Mouse (Mus musculus) kidney, embryonic 14.5 days (tissue): ENCODE results near the gene Lrrc49. TPM values are rescaled to one million over a fixed set of nuclear protein-coding genes. Genes with fewer than 3 reads are reported as not detected.

ENCODE experiments used
- ATAC-seq: fragments of 200-750 bp; cut with Nextera tagmentation; 2 replicates; pipeline ENCODE4 v1.8.0; 2017; ENCODE audit warnings: moderate number of reproducible peaks, mild to moderate bottlenecking, moderate TSS enrichment, moderate library complexity; ENCODE audit not compliant: low FRiP score, low TSS enrichment
- H3K27ac ChIP-seq: fragments of 300-500 bp; sonication (generic); 2 replicates; pipeline ENCODE4 v1.5.1; 2014; ENCODE audit warnings: low read depth, mild to moderate bottlenecking, low read length, moderate library complexity, mixed read lengths
- H3K27me3 ChIP-seq: fragments of 300-500 bp; sonication (generic); 2 replicates; pipeline ENCODE4 v1.6.1; 2014; ENCODE audit warnings: mild to moderate bottlenecking, low read length; ENCODE audit not compliant: control insufficient read depth, insufficient read depth
- H3K36me3 ChIP-seq: fragments of 300-500 bp; sonication (generic); 2 replicates; pipeline ENCODE4 v1.6.1; 2014; ENCODE audit warnings: low read length, mixed read lengths; ENCODE audit not compliant: control insufficient read depth, insufficient read depth
- H3K4me1 ChIP-seq: fragments of 300-500 bp; sonication (generic); 2 replicates; pipeline ENCODE4 v1.6.1; 2014; ENCODE audit warnings: low read length, mixed read lengths; ENCODE audit not compliant: control insufficient read depth, insufficient read depth
- H3K4me2 ChIP-seq: fragments of 300-500 bp; sonication (generic); replicated peaks from 2 replicates; pipeline ENCODE4 v1.6.1; 2014; ENCODE audit warnings: low read depth, mild to moderate bottlenecking, low read length
- H3K4me3 ChIP-seq: fragments of 300-500 bp; sonication (generic); 2 replicates; pipeline ENCODE4 v1.5.1; 2014; ENCODE audit warnings: mild to moderate bottlenecking, low read length
- H3K9ac ChIP-seq: fragments of 300-500 bp; sonication (generic); 2 replicates; pipeline ENCODE4 v1.6.1; 2014; ENCODE audit warnings: low read depth, mild to moderate bottlenecking, low read length, moderate library complexity
- H3K9me3 ChIP-seq: fragments of 300-500 bp; sonication (generic); 2 replicates; pipeline ENCODE4 v1.6.1; 2016; ENCODE audit warnings: low read length; ENCODE audit not compliant: control insufficient read depth
- WGBS: fragments of 180-500 bp; shearing (Covaris S2); extraction: QIAGEN DNeasy Blood & Tissue Kit; methylation state at CpG from one replicate; pipeline ENCODE4 v1.1.7; 2014; 5-methylcytosine and 5-hydroxymethylcytosine counted together
- polyA plus RNA-seq: library from polyadenylated mRNA; unstranded; fragments of >200 nt; fragmentation: Nextera tagmentation; extraction: Ambion mirVana; gene quantifications from 2 replicates; pipeline ENCODE4 v1.2.1, GENCODE M21; 2014

Gene Lrrc49
- polyA plus RNA-seq, 1 experiment from 2014 or later: 20.9 TPM

DNA sequence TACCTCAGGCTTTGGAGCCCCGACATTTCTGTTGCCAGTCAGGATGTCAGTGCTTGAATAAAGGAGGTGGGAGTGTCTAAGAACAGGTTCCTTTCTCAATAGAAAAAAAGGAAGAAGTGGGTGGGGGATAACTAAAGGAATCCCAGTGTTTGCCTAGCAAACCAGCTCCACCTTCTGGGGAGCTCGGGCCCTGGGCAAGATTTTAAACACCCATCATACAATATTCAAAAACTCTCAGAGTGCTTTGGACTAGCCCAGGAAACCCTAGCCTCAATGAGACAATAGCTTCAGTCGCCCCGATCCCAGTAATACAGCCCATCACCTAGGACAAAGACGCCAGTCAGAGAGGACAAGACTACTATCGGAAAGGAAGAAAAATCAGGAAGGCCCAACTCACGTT lies 543 bp downstream of the Lrrc49 start:
- Histone ChIP-seq H3K27me3 (no peaks in the 10 kb centered on the region), H3K4me3 (peak overlapping the region; percentile 57), H3K4me1 (0 out of 2 replicates have a peak, but pooled peaks cover 2% of the 10 kb centered on the region), H3K9me3 (no peaks in the 10 kb centered on the region), H3K4me2 (peak overlapping the region; percentile 52), H3K27ac (peak overlapping the region; percentile 71; the same call in 1 of the 2 replicates), H3K36me3 (no peaks in the 10 kb centered on the region; the same call in 1 of the 2 replicates), H3K9ac (peak overlapping the region; percentile 44)
- under 1% methylated on average over 7 of the region's 7 CpGs for WGBS
- peak; percentile 60 for ATAC-seq

GRCm38 (mm10) chr9:60682753-60683152 lies 5.2 kb downstream of the Lrrc49 start:
- H3K4me3 ChIP-seq: no peak overlapping the region
- H3K9ac ChIP-seq: no peak overlapping the region
- no peaks in the 10 kb centered on the region for H3K27me3 ChIP-seq
- peaks cover 12% of the 10 kb centered on the region; the same call in 1 of the 2 replicates for H3K36me3 ChIP-seq
- H3K9me3 ChIP-seq: no peaks in the 10 kb centered on the region
- no peak for ATAC-seq
- H3K27ac ChIP-seq: no peak overlapping the region
- H3K4me2 ChIP-seq: no peak overlapping the region
- 96% methylated on average over 4 of the region's 4 CpGs for WGBS
- H3K4me1 ChIP-seq: 0 out of 2 replicates have a peak, but pooled peaks cover 2% of the 10 kb centered on the region

- Histone ChIP-seq H3K4me3 (no peak overlapping the region), H3K9me3 (no peaks in the 10 kb centered on the region), H3K36me3 (peaks cover 17% of the 10 kb centered on the region; the same call in 1 of the 2 replicates), H3K9ac (no peak overlapping the region), H3K4me2 (no peak overlapping the region), H3K4me1 (no peaks in the 10 kb centered on the region), H3K27me3 (no peaks in the 10 kb centered on the region), H3K27ac (no peak overlapping the region)
- no peak for ATAC-seq
- 96% methylated on average over 3 of the region's 3 CpGs for WGBS
These were observed 7.0 kb downstream of the Lrrc49 start for GRCm38 (mm10) chr9:60681005-60681404.

GRCm38 (mm10) chr9:60678913-60679312 lies 9.0 kb downstream of the Lrrc49 start:
- Histone ChIP-seq H3K27ac (no peak overlapping the region), H3K4me1 (no peaks in the 10 kb centered on the region), H3K36me3 (peaks cover 21% of the 10 kb centered on the region; the same call in 1 of the 2 replicates), H3K27me3 (no peaks in the 10 kb centered on the region), H3K9ac (no peak overlapping the region), H3K9me3 (no peaks in the 10 kb centered on the region), H3K4me2 (no peak overlapping the region), H3K4me3 (no peak overlapping the region)
- ATAC-seq: no peak
- 25% methylated on average over 5 of the region's 5 CpGs for WGBS

GRCm38 (mm10) chr9:60676429-60676828 lies 11.5 kb downstream of the Lrrc49 start:
- no peak overlapping the region for H3K4me3 ChIP-seq
- H3K9ac ChIP-seq: no peak overlapping the region
- H3K27ac ChIP-seq: no peak overlapping the region
- ATAC-seq: no peak
- H3K27me3 ChIP-seq: no peaks in the 10 kb centered on the region
- H3K4me2 ChIP-seq: no peak overlapping the region
- peaks cover 21% of the 10 kb centered on the region; the same call in 1 of the 2 replicates for H3K36me3 ChIP-seq
- H3K4me1 ChIP-seq: no peaks in the 10 kb centered on the region
- 94% methylated on average over 4 of the region's 4 CpGs for WGBS
- no peaks in the 10 kb centered on the region for H3K9me3 ChIP-seq

- Histone ChIP-seq H3K9ac (no peak overlapping the region), H3K9me3 (no peaks in the 10 kb centered on the region), H3K27me3 (no peaks in the 10 kb centered on the region), H3K36me3 (peaks cover 14% of the 10 kb centered on the region; the same call in 1 of the 2 replicates), H3K4me1 (no peaks in the 10 kb centered on the region), H3K4me2 (no peak overlapping the region), H3K27ac (no peak overlapping the region), H3K4me3 (no peak overlapping the region)
- ATAC-seq: no peak
These were observed 13.2 kb downstream of the Lrrc49 start for GRCm38 (mm10) chr9:60674780-60675179.

GRCm38 (mm10) chr9:60672568-60672967 lies 15.4 kb downstream of the Lrrc49 start:
- H3K27me3 ChIP-seq: no peaks in the 10 kb centered on the region
- no peaks in the 10 kb centered on the region for H3K9me3 ChIP-seq
- ATAC-seq: no peak
- no peak overlapping the region for H3K9ac ChIP-seq
- WGBS: 97% methylated on average over 6 of the region's 6 CpGs
- peaks cover 9% of the 10 kb centered on the region; the same call in 1 of the 2 replicates for H3K36me3 ChIP-seq
- H3K4me3 ChIP-seq: no peak overlapping the region
- H3K27ac ChIP-seq: no peak overlapping the region
- H3K4me2 ChIP-seq: no peak overlapping the region
- no peaks in the 10 kb centered on the region for H3K4me1 ChIP-seq

DNA sequence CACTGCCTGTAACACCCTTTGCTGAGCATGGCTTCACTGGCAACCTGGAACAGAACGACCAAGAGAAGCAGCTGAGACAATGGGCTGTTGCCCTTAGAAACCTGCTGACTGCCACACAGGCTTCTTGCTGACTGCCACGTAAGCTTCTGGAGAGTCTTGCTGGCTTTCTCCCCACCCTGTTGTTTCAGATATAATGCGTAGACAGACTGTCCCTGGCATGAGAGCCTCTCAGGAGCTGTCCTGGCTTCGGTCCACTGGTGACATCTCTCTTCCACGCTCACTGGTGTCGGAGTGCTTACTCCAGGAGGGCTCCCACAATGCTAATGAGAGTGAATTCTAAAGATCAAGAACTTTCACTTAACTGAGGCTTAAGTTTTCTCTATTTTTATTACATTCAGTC lies 19.1 kb downstream of the Lrrc49 start:
- no peak overlapping the region for H3K9ac ChIP-seq
- 91% methylated on average over 6 of the region's 6 CpGs for WGBS
- no peaks in the 10 kb centered on the region for H3K4me1 ChIP-seq
- no peak overlapping the region for H3K27ac ChIP-seq
- H3K4me2 ChIP-seq: no peak overlapping the region
- H3K9me3 ChIP-seq: no peaks in the 10 kb centered on the region
- ATAC-seq: no peak
- no peaks in the 10 kb centered on the region; the same call in 1 of the 2 replicates for H3K36me3 ChIP-seq
- H3K27me3 ChIP-seq: no peaks in the 10 kb centered on the region
- no peak overlapping the region for H3K4me3 ChIP-seq

- WGBS: 97% methylated on average over 3 of the region's 3 CpGs
- no peaks in the 10 kb centered on the region for H3K4me1 ChIP-seq
These were observed 22.4 kb downstream of the Lrrc49 start for GRCm38 (mm10) chr9:60665535-60665934.

More at GRCm38 (mm10) chr9:60665535-60665934, 22.4 kb downstream of the Lrrc49 start:
- no peak overlapping the region for H3K4me3 ChIP-seq
- H3K27me3 ChIP-seq: no peaks in the 10 kb centered on the region
- no peaks in the 10 kb centered on the region; the same call in 1 of the 2 replicates for H3K36me3 ChIP-seq
- no peak overlapping the region for H3K27ac ChIP-seq
- no peak for ATAC-seq
- no peaks in the 10 kb centered on the region for H3K9me3 ChIP-seq
- no peak overlapping the region for H3K9ac ChIP-seq
- H3K4me2 ChIP-seq: no peak overlapping the region
